Mouse (Mus musculus): ENCODE measurements around the gene Gpr107. TPM values are rescaled to one million over a fixed set of nuclear protein-coding genes. Genes with fewer than 3 reads are reported as not detected.
A peak's percentile ranks its signal among the peaks of the same experiment; 100 is the strongest.

Gpr107 gene
- polyA plus RNA-seq, 1 experiment from 2014 or later: 33.5 TPM

- Histone ChIP-seq H3K27me3 (ENCODE audit: control insufficient read depth, insufficient read depth, low read length) (no peaks in the 10 kb centered on the region), H3K4me3 (ENCODE audit: low read depth, low read length) (no peak overlapping the region), H3K9me3 (ENCODE audit: control insufficient read depth, low read depth, low read length) (no peaks in the 10 kb centered on the region), H3K36me3 (ENCODE audit: control insufficient read depth, insufficient read depth, low read length) (no peaks in the 10 kb centered on the region), H3K9ac (replicated peaks; ENCODE audit: low read depth, low read length) (no peak overlapping the region), H3K4me2 (replicated peaks; ENCODE audit: low read depth, low read length) (peak overlapping the region; percentile 35), H3K4me1 (ENCODE audit: control insufficient read depth, insufficient read depth, low read length) (peaks cover 33% of the 10 kb centered on the region), H3K27ac (ENCODE audit: low read length) (peak overlapping the region; percentile 66)
- 0 out of 2 replicates have a peak, but pooled peaks have one; percentile 11 for ATAC-seq (ENCODE audit: insufficient number of reproducible peaks, insufficient read depth, low FRiP score, low read depth)
- 18% methylated on average over 21 of the region's 21 CpGs for WGBS
Observed at GRCm38 (mm10) chr2:31255952-31256938, 104.1 kb downstream of the Gpr107 start.

GRCm38 (mm10) chr2:31257096-31257495, 105.0 kb downstream of the Gpr107 start:
- H3K27me3 ChIP-seq (ENCODE audit: control insufficient read depth, insufficient read depth, low read length): no peaks in the 10 kb centered on the region
- H3K9me3 ChIP-seq (ENCODE audit: control insufficient read depth, low read depth, low read length): no peaks in the 10 kb centered on the region
- H3K9ac ChIP-seq (replicated peaks; ENCODE audit: low read depth, low read length): no peak overlapping the region
- no peaks in the 10 kb centered on the region for H3K36me3 ChIP-seq (ENCODE audit: control insufficient read depth, insufficient read depth, low read length)
- H3K4me2 ChIP-seq (replicated peaks; ENCODE audit: low read depth, low read length): no peak overlapping the region; the same call in 1 of the 2 replicates
- peaks cover 33% of the 10 kb centered on the region for H3K4me1 ChIP-seq (ENCODE audit: control insufficient read depth, insufficient read depth, low read length)
- no peak overlapping the region for H3K4me3 ChIP-seq (ENCODE audit: low read depth, low read length)
- no peak overlapping the region for H3K27ac ChIP-seq (ENCODE audit: low read length)
- no peak for ATAC-seq (ENCODE audit: insufficient number of reproducible peaks, insufficient read depth, low FRiP score, low read depth)
- WGBS: 56% methylated on average over 6 of the region's 6 CpGs

- peak; percentile 79; the same call in 1 of the 2 replicates for ATAC-seq (ENCODE audit: insufficient number of reproducible peaks, insufficient read depth, low FRiP score, low read depth)
- Histone ChIP-seq H3K4me1 (ENCODE audit: control insufficient read depth, insufficient read depth, low read length) (peaks cover 46% of the 10 kb centered on the region), H3K9me3 (ENCODE audit: control insufficient read depth, low read depth, low read length) (no peaks in the 10 kb centered on the region), H3K9ac (replicated peaks; ENCODE audit: low read depth, low read length) (peak overlapping the region; percentile 14; the same call in 1 of the 2 replicates), H3K36me3 (ENCODE audit: control insufficient read depth, insufficient read depth, low read length) (no peaks in the 10 kb centered on the region), H3K4me2 (replicated peaks; ENCODE audit: low read depth, low read length) (peak overlapping the region; percentile 83), H3K27ac (ENCODE audit: low read length) (peak overlapping the region; percentile 58; the same call in 1 of the 2 replicates), H3K27me3 (ENCODE audit: control insufficient read depth, insufficient read depth, low read length) (no peaks in the 10 kb centered on the region), H3K4me3 (ENCODE audit: low read depth, low read length) (peak overlapping the region; percentile 40)
- WGBS: 13% methylated on average over 22 of the region's 22 CpGs
Observed at GRCm38 (mm10) chr2:31258609-31259366, 106.7 kb downstream of the Gpr107 start.

- ATAC-seq (ENCODE audit: insufficient number of reproducible peaks, insufficient read depth, low FRiP score, low read depth): peak; percentile 20; the same call in 1 of the 2 replicates
- peak overlapping the region; percentile 40 for H3K4me3 ChIP-seq (ENCODE audit: low read depth, low read length)
- H3K27ac ChIP-seq (ENCODE audit: low read length): peak overlapping the region; percentile 58; the same call in 1 of the 2 replicates
- peaks cover 53% of the 10 kb centered on the region for H3K4me1 ChIP-seq (ENCODE audit: control insufficient read depth, insufficient read depth, low read length)
- no peaks in the 10 kb centered on the region for H3K9me3 ChIP-seq (ENCODE audit: control insufficient read depth, low read depth, low read length)
- H3K36me3 ChIP-seq (ENCODE audit: control insufficient read depth, insufficient read depth, low read length): no peaks in the 10 kb centered on the region
- H3K9ac ChIP-seq (replicated peaks; ENCODE audit: low read depth, low read length): 0 out of 2 replicates have a peak overlapping the region, but pooled peaks have one; percentile 14
- no peaks in the 10 kb centered on the region for H3K27me3 ChIP-seq (ENCODE audit: control insufficient read depth, insufficient read depth, low read length)
- 31% methylated on average over 9 of the region's 9 CpGs for WGBS
- peak overlapping the region; percentile 83 for H3K4me2 ChIP-seq (replicated peaks; ENCODE audit: low read depth, low read length)
Observed at GRCm38 (mm10) chr2:31259367-31259920, 107.3 kb downstream of the Gpr107 start.

- no peak for ATAC-seq (ENCODE audit: insufficient number of reproducible peaks, insufficient read depth, low FRiP score, low read depth)
- 90% methylated on average over 8 of the region's 8 CpGs for WGBS
- Histone ChIP-seq H3K27ac (ENCODE audit: low read length) (no peak overlapping the region), H3K9ac (replicated peaks; ENCODE audit: low read depth, low read length) (no peak overlapping the region), H3K27me3 (ENCODE audit: control insufficient read depth, insufficient read depth, low read length) (no peaks in the 10 kb centered on the region), H3K4me3 (ENCODE audit: low read depth, low read length) (no peak overlapping the region), H3K36me3 (ENCODE audit: control insufficient read depth, insufficient read depth, low read length) (no peaks in the 10 kb centered on the region), H3K9me3 (ENCODE audit: control insufficient read depth, low read depth, low read length) (no peaks in the 10 kb centered on the region), H3K4me2 (replicated peaks; ENCODE audit: low read depth, low read length) (no peak overlapping the region), H3K4me1 (ENCODE audit: control insufficient read depth, insufficient read depth, low read length) (peaks cover 61% of the 10 kb centered on the region)
Observed at GRCm38 (mm10) chr2:31260549-31260948, 108.4 kb downstream of the Gpr107 start.

- no peak overlapping the region for H3K9ac ChIP-seq (replicated peaks; ENCODE audit: low read depth, low read length)
- peaks cover 45% of the 10 kb centered on the region for H3K4me1 ChIP-seq (ENCODE audit: control insufficient read depth, insufficient read depth, low read length)
- ATAC-seq (ENCODE audit: insufficient number of reproducible peaks, insufficient read depth, low FRiP score, low read depth): no peak
- H3K9me3 ChIP-seq (ENCODE audit: control insufficient read depth, low read depth, low read length): no peaks in the 10 kb centered on the region
- no peak overlapping the region for H3K4me3 ChIP-seq (ENCODE audit: low read depth, low read length)
- 0 out of 2 replicates have a peak overlapping the region, but pooled peaks have one; percentile 10 for H3K4me2 ChIP-seq (replicated peaks; ENCODE audit: low read depth, low read length)
- H3K36me3 ChIP-seq (ENCODE audit: control insufficient read depth, insufficient read depth, low read length): no peaks in the 10 kb centered on the region
- WGBS: 45% methylated on average over 8 of the region's 8 CpGs
- peak overlapping the region; percentile 72 for H3K27ac ChIP-seq (ENCODE audit: low read length)
- H3K27me3 ChIP-seq (ENCODE audit: control insufficient read depth, insufficient read depth, low read length): no peaks in the 10 kb centered on the region
Observed at GRCm38 (mm10) chr2:31263039-31263461, 110.9 kb downstream of the Gpr107 start.

- H3K9me3 ChIP-seq (ENCODE audit: control insufficient read depth, low read depth, low read length): no peaks in the 10 kb centered on the region
- no peaks in the 10 kb centered on the region for H3K27me3 ChIP-seq (ENCODE audit: control insufficient read depth, insufficient read depth, low read length)
- no peaks in the 10 kb centered on the region for H3K36me3 ChIP-seq (ENCODE audit: control insufficient read depth, insufficient read depth, low read length)
- H3K9ac ChIP-seq (replicated peaks; ENCODE audit: low read depth, low read length): no peak overlapping the region; the same call in 1 of the 2 replicates
- peak; percentile 12; the same call in 1 of the 2 replicates for ATAC-seq (ENCODE audit: insufficient number of reproducible peaks, insufficient read depth, low FRiP score, low read depth)
- peaks cover 41% of the 10 kb centered on the region for H3K4me1 ChIP-seq (ENCODE audit: control insufficient read depth, insufficient read depth, low read length)
- 40% methylated on average over 10 of the region's 10 CpGs for WGBS
- H3K27ac ChIP-seq (ENCODE audit: low read length): peak overlapping the region; percentile 72
- H3K4me2 ChIP-seq (replicated peaks; ENCODE audit: low read depth, low read length): no peak overlapping the region
- H3K4me3 ChIP-seq (ENCODE audit: low read depth, low read length): no peak overlapping the region
Observed at GRCm38 (mm10) chr2:31263746-31264378, 111.7 kb downstream of the Gpr107 start.
